Mouse (Mus musculus): ENCODE results near the gene Klf12. TPM values are rescaled to one million over a fixed set of nuclear protein-coding genes. Genes with fewer than 3 reads are reported as not detected.
A peak's percentile ranks its signal among the peaks of the same experiment; 100 is the strongest.

Klf12 gene
- polyA plus RNA-seq, 2 experiments = 2.8 to 3.2 TPM

GRCm38 (mm10) chr14:100236757-100237156, 47.7 kb downstream of the Klf12 start:
- no peak overlapping the region for H3K27ac ChIP-seq
- no peaks in the 10 kb centered on the region for H3K9me3 ChIP-seq (ENCODE audit: control insufficient read depth, low read length)
- no peak overlapping the region for H3K4me2 ChIP-seq (ENCODE audit: low read depth)
- TF ChIP-seq CTCF (IDR thresholded peaks at IDR 0.05; ENCODE audit: low read depth) (no peak), EP300 (IDR thresholded peaks at IDR 0.05; ENCODE audit: low read depth) (no peak)
- no peak overlapping the region for H3K4me3 ChIP-seq (ENCODE audit: insufficient read depth in 1 of 2, low read depth in 2 of 2, low read length in 2 of 2)
- 72% methylated on average over 7 of the region's 7 CpGs for WGBS (ENCODE audit: insufficient replicate concordance)
- H3K9ac ChIP-seq (replicated peaks) = no peak overlapping the region
- H3K4me1 ChIP-seq (replicated peaks; ENCODE audit: control insufficient read depth in 2 of 2, insufficient read depth in 2 of 2, low read length in 1 of 2) = peaks cover 0 to 4% of the 10 kb centered on the region in 2 experiments; a peak in 2 of 4 replicates
- no peak for DNase-seq (ENCODE audit: low read depth in 3 of 3, low spot score in 3 of 3)
- ATAC-seq (ENCODE audit: insufficient read depth) = no peak
- H3K27me3 ChIP-seq (ENCODE audit: control insufficient read depth, insufficient read depth, low read length) = no peaks in the 10 kb centered on the region
- H3K36me3 ChIP-seq (replicated peaks; ENCODE audit: control insufficient read depth, insufficient read depth, low read depth) = no peaks in the 10 kb centered on the region

- Histone ChIP-seq H3K4me1 (replicated peaks; ENCODE audit: control insufficient read depth in 2 of 2, insufficient read depth in 2 of 2, low read length in 1 of 2) (peaks cover 0 to 4% of the 10 kb centered on the region in 2 experiments; a peak in 2 of 4 replicates), H3K27ac (no peak overlapping the region), H3K9me3 (ENCODE audit: control insufficient read depth, low read length) (no peaks in the 10 kb centered on the region), H3K36me3 (replicated peaks; ENCODE audit: control insufficient read depth, insufficient read depth, low read depth) (no peaks in the 10 kb centered on the region), H3K4me2 (ENCODE audit: low read depth) (no peak overlapping the region), H3K9ac (replicated peaks) (no peak overlapping the region), H3K27me3 (ENCODE audit: control insufficient read depth, insufficient read depth, low read length) (no peaks in the 10 kb centered on the region), H3K4me3 (ENCODE audit: insufficient read depth in 1 of 2, low read depth in 2 of 2, low read length in 2 of 2) (no peak overlapping the region)
- DNase-seq (ENCODE audit: low read depth in 3 of 3, low spot score in 3 of 3) (no peak), ATAC-seq (ENCODE audit: insufficient read depth) (no peak)
- WGBS (ENCODE audit: insufficient replicate concordance) = 32% methylated on average over 3 of the region's 3 CpGs
- TF ChIP-seq CTCF (IDR thresholded peaks at IDR 0.05; ENCODE audit: low read depth) = no peak
- no peak for TF ChIP-seq EP300 (IDR thresholded peaks at IDR 0.05; ENCODE audit: low read depth)
Measured at GRCm38 (mm10) chr14:100235746-100236145, 48.7 kb downstream of the Klf12 start.

- Histone ChIP-seq H3K4me3 (ENCODE audit: insufficient read depth in 1 of 2, low read depth in 2 of 2, low read length in 2 of 2) (no peak overlapping the region), H3K9ac (replicated peaks) (no peak overlapping the region), H3K4me2 (ENCODE audit: low read depth) (no peak overlapping the region), H3K4me1 (replicated peaks; ENCODE audit: control insufficient read depth in 2 of 2, insufficient read depth in 2 of 2, low read length in 1 of 2) (peaks cover 0 to 7% of the 10 kb centered on the region in 2 experiments; a peak in 2 of 4 replicates), H3K36me3 (replicated peaks; ENCODE audit: control insufficient read depth, insufficient read depth, low read depth) (no peaks in the 10 kb centered on the region), H3K27me3 (ENCODE audit: control insufficient read depth, insufficient read depth, low read length) (no peaks in the 10 kb centered on the region), H3K9me3 (ENCODE audit: control insufficient read depth, low read length) (no peaks in the 10 kb centered on the region), H3K27ac (no peak overlapping the region)
- whole genome bisulfite sequencing (ENCODE audit: insufficient replicate concordance) = 38% methylated on average over 1 of the region's 1 CpGs
- ATAC-seq (ENCODE audit: insufficient read depth) (peak; percentile 50; the same call in 1 of the 2 replicates), DNase-seq (ENCODE audit: low read depth in 3 of 3, low spot score in 3 of 3) (peak in 1 of 3 experiments; percentile 7)
- TF ChIP-seq CTCF (IDR thresholded peaks at IDR 0.05; ENCODE audit: low read depth) (no peak), EP300 (IDR thresholded peaks at IDR 0.05; ENCODE audit: low read depth) (no peak)
Measured at GRCm38 (mm10) chr14:100231384-100231783, 53.1 kb downstream of the Klf12 start.

- H3K27ac ChIP-seq = no peak overlapping the region
- WGBS (ENCODE audit: insufficient replicate concordance) = 59% methylated on average over 6 of the region's 6 CpGs
Measured at GRCm38 (mm10) chr14:100228120-100228519, 56.4 kb downstream of the Klf12 start.

GRCm38 (mm10) chr14:100227717-100228116, 56.8 kb downstream of the Klf12 start:
- H3K9ac ChIP-seq (replicated peaks) = no peak overlapping the region
- H3K4me3 ChIP-seq (ENCODE audit: insufficient read depth in 1 of 2, low read depth in 2 of 2, low read length in 2 of 2) = no peak overlapping the region
- 57% methylated on average over 6 of the region's 6 CpGs for WGBS (ENCODE audit: insufficient replicate concordance)
- no peak overlapping the region for H3K4me2 ChIP-seq (ENCODE audit: low read depth)
- no peaks in the 10 kb centered on the region for H3K9me3 ChIP-seq (ENCODE audit: control insufficient read depth, low read length)
- no peak for ATAC-seq (ENCODE audit: insufficient read depth)
- H3K27ac ChIP-seq = no peak overlapping the region
- no peaks in the 10 kb centered on the region for H3K36me3 ChIP-seq (replicated peaks; ENCODE audit: control insufficient read depth, insufficient read depth, low read depth)
- TF ChIP-seq CTCF (IDR thresholded peaks at IDR 0.05; ENCODE audit: low read depth) (no peak), EP300 (IDR thresholded peaks at IDR 0.05; ENCODE audit: low read depth) (no peak)
- H3K27me3 ChIP-seq (ENCODE audit: control insufficient read depth, insufficient read depth, low read length) = no peaks in the 10 kb centered on the region
- peaks cover 0 to 17% of the 10 kb centered on the region in 2 experiments; a peak in 2 of 4 replicates for H3K4me1 ChIP-seq (replicated peaks; ENCODE audit: control insufficient read depth in 2 of 2, insufficient read depth in 2 of 2, low read length in 1 of 2)
- DNase-seq (ENCODE audit: low read depth in 3 of 3, low spot score in 3 of 3) = no peak

More at GRCm38 (mm10) chr14:100228120-100228519, 56.4 kb downstream of the Klf12 start:
- Histone ChIP-seq H3K4me2 (ENCODE audit: low read depth) (no peak overlapping the region), H3K4me1 (replicated peaks; ENCODE audit: control insufficient read depth in 2 of 2, insufficient read depth in 2 of 2, low read length in 1 of 2) (peaks cover 0 to 17% of the 10 kb centered on the region in 2 experiments; a peak in 2 of 4 replicates), H3K4me3 (ENCODE audit: insufficient read depth in 1 of 2, low read depth in 2 of 2, low read length in 2 of 2) (no peak overlapping the region), H3K27me3 (ENCODE audit: control insufficient read depth, insufficient read depth, low read length) (no peaks in the 10 kb centered on the region), H3K9ac (replicated peaks) (no peak overlapping the region), H3K36me3 (replicated peaks; ENCODE audit: control insufficient read depth, insufficient read depth, low read depth) (no peaks in the 10 kb centered on the region), H3K9me3 (ENCODE audit: control insufficient read depth, low read length) (no peaks in the 10 kb centered on the region)
- TF ChIP-seq EP300 (IDR thresholded peaks at IDR 0.05; ENCODE audit: low read depth) = no peak
- TF ChIP-seq CTCF (IDR thresholded peaks at IDR 0.05; ENCODE audit: low read depth) = no peak
- ATAC-seq (ENCODE audit: insufficient read depth) (peak; percentile 38; the same call in 1 of the 2 replicates), DNase-seq (ENCODE audit: low read depth in 3 of 3, low spot score in 3 of 3) (peak in 1 of 3 experiments; percentile 13)
